Mouse (Mus musculus) Muller cell, postnatal 12 days (primary cell): Measurements from ENCODE around the gene Klhl40.
A peak's percentile ranks its signal among the peaks of the same experiment; 100 is the strongest.

Experiments used
- DNase-seq: peaks from one replicate; pipeline ENCODE4 v3.0.0-alpha.2; 2015; ENCODE audit errors: inconsistent ontology term

Gene Klhl40

GRCm38 (mm10) chr9:121778066-121778624, 738 bp downstream of the Klhl40 start:
- peak; percentile 39 for DNase-seq

- no peak for DNase-seq
Observed at GRCm38 (mm10) chr9:121784801-121785200, 7.4 kb downstream of the Klhl40 start.

- DNase-seq, result no peak
Observed at GRCm38 (mm10) chr9:121785261-121785660, 7.9 kb downstream of the Klhl40 start.

- no peak for DNase-seq
Observed at GRCm38 (mm10) chr9:121786359-121786758, 9.0 kb downstream of the Klhl40 start.

- DNase-seq, result peak; percentile 74
Observed at GRCm38 (mm10) chr9:121791206-121791605, 13.8 kb downstream of the Klhl40 start.

GRCm38 (mm10) chr9:121791757-121792521, 14.5 kb downstream of the Klhl40 start, which contains the start of gene Hhatl:
TSS of gene Hhatl (minus strand) at chr9:121792507.
- DNase-seq, result no peak

GRCm38 (mm10) chr9:121794972-121795539, 17.6 kb downstream of the Klhl40 start:
- no peak for DNase-seq

GRCm38 (mm10) chr9:121797722-121798121, 20.3 kb downstream of the Klhl40 start:
- DNase-seq, result no peak

- DNase-seq, result no peak
Observed at GRCm38 (mm10) chr9:121798887-121799520, 21.6 kb downstream of the Klhl40 start.

GRCm38 (mm10) chr9:121802747-121803146, 25.3 kb downstream of the Klhl40 start:
- no peak for DNase-seq

GRCm38 (mm10) chr9:121807546-121807945, 30.1 kb downstream of the Klhl40 start:
- no peak for DNase-seq

- DNase-seq, result no peak
Observed at GRCm38 (mm10) chr9:121807947-121808346, 30.5 kb downstream of the Klhl40 start.

GRCm38 (mm10) chr9:121808511-121808910, 31.1 kb downstream of the Klhl40 start:
- no peak for DNase-seq

GRCm38 (mm10) chr9:121810081-121810821, 32.8 kb downstream of the Klhl40 start:
- peak; percentile 72 for DNase-seq

GRCm38 (mm10) chr9:121815183-121815582, 37.8 kb downstream of the Klhl40 start:
- no peak for DNase-seq

- DNase-seq, result peak; percentile 32
Observed at GRCm38 (mm10) chr9:121819073-121819770, 41.8 kb downstream of the Klhl40 start.

GRCm38 (mm10) chr9:121819771-121820471, 42.5 kb downstream of the Klhl40 start:
- peak; percentile 58 for DNase-seq

- DNase-seq, result no peak
Observed at GRCm38 (mm10) chr9:121820765-121821164, 43.4 kb downstream of the Klhl40 start.

GRCm38 (mm10) chr9:121822585-121822991, 45.2 kb downstream of the Klhl40 start:
- DNase-seq, result peak; percentile 81

- peak; percentile 44 for DNase-seq
Observed at GRCm38 (mm10) chr9:121823051-121823450, 45.6 kb downstream of the Klhl40 start.
